Mouse (Mus musculus) right cerebral cortex, postnatal 25 days (tissue): ENCODE data around the gene Antxr2.

Source experiments
- DNase-seq: peaks from one replicate; pipeline ENCODE4 v3.0.0; 2022

Gene Antxr2

GRCm38 (mm10) chr5:97906537-97907266 lies 124.1 kb downstream of the Antxr2 start:
- no peak for DNase-seq

GRCm38 (mm10) chr5:97905856-97906255 lies 125.0 kb downstream of the Antxr2 start:
- no peak for DNase-seq

- DNase-seq = peak; percentile 48
These were observed 129.7 kb downstream of the Antxr2 start for GRCm38 (mm10) chr5:97901096-97901495.

DNA sequence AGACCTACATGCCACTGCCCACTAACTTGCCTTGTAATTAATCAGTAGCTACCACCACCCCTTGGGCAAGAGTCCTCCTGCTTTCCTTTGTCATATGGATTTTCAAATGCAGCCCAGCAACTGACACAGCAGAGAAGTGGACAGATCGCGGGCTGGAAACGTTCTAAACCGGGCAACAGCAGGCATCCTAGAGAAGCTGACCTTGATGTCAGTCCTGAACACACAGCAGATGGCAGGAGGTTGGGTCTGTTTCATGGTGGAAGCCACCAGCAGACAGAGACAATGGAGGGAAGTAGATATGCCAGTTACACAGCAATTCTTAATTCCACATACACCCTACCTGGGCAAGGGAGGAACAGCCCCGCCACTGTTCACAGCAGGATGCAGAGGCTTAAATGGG lies 131.5 kb downstream of the Antxr2 start:
- DNase-seq = no peak

- no peak for DNase-seq
These were observed 145.4 kb downstream of the Antxr2 start for GRCm38 (mm10) chr5:97885427-97885826.

DNA sequence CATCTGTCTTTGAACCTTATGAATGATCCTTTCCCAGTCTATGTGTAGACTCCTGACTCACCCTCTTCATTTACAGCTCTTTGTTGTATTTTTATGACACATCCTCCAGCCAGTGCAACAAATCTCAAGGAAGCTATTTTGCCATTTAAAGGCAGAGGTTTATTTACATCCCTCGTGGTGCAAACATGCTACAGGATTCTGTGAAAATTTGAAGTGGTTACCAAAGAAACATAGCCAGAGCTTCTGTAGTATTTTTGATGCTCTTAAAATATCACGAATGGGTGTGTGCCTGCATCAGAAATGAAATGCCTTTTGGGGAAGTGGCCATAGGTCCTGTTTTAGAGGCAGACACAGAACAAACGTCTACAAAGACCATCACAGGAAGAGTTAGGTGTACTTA lies 146.7 kb downstream of the Antxr2 start:
- DNase-seq = no peak

GRCm38 (mm10) chr5:97881421-97881820 lies 149.4 kb downstream of the Antxr2 start:
- DNase-seq = no peak

DNA sequence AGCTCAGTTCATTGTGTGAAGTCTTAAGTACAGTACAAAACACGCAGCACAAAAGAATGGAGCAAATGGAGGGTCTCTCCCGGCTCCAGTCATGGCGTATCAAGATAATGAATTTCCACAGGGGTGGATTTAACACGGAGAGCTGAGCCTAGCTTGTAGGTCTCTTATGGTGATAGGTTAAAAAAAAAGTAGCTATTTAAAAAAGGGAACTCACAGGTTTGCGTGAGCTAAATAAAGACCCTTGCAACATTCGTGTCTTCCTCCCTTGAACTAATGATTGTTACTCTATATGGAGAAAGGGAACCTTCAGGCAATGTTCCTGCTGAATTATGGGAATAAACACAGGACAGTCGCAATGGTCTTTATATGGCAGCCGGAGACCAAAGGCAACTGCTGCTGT lies 150.7 kb downstream of the Antxr2 start:
- DNase-seq = no peak

DNA sequence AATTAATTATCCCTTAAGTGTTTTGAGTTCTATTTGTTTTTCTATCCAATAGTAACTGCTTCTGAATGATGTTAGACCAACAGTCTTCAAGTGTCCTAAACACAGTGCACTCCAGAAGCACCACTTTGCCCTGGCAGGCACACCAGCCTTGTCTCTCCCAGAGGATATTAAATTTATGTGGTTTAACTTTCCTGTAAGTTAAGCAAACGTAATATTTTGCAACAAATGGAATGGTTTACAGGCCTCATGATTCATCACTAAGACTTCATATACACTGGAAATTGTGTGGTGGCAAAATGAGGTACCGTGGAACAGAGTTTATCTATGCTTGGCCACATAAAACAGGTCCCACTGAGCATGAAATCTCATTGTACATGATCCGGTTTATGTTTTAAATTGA lies 152.0 kb downstream of the Antxr2 start:
- no peak for DNase-seq

- no peak for DNase-seq
These were observed 152.5 kb downstream of the Antxr2 start for GRCm38 (mm10) chr5:97878215-97878794.

- no peak for DNase-seq
These were observed 153.9 kb downstream of the Antxr2 start for GRCm38 (mm10) chr5:97876895-97877294.

DNA sequence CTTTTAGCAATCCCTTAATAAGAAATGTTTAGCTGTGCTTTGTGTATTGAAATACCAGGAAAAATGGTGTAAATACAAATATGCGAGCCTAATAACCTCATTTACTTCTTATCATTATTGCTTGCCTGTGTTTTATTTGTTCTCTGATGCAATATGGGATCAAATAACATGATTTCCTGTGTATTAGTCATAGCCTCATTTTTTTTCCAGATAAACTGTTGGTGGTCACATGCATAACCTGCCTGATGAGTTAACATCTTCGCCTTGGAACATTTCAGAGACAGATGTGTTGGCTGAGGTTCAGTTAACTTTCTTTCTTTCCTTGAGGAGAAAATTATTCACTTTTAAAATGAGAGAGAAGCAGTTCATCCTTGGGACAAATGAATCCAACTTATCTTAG lies 162.9 kb downstream of the Antxr2 start:
- no peak for DNase-seq

DNA sequence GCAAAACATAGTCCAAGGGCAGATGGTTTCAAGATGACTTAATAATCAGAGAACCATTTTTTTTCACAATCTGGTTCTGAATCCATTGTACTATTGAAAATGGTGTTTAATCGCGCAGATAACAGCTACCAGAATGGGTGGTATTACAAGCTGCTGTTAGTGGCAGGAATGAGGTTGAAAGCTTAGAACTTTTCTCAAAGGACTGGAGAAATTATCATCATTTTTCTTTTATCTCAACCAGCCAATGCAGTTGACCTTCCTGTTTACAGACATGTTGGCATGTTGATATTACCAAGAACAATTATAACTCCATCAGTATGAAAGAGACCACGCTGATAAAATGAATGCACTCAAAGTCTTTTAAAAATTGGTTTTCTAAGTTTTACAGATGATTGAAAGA lies 163.9 kb downstream of the Antxr2 start:
- no peak for DNase-seq

GRCm38 (mm10) chr5:97857101-97857500 lies 173.7 kb downstream of the Antxr2 start:
- DNase-seq = no peak

GRCm38 (mm10) chr5:97851981-97852748 lies 178.7 kb downstream of the Antxr2 start:
- DNase-seq = no peak

- DNase-seq = no peak
These were observed 183.5 kb downstream of the Antxr2 start for GRCm38 (mm10) chr5:97847204-97847895.

GRCm38 (mm10) chr5:97846503-97846902 lies 184.3 kb downstream of the Antxr2 start:
- no peak for DNase-seq

- no peak for DNase-seq
These were observed 188.8 kb downstream of the Antxr2 start for GRCm38 (mm10) chr5:97842016-97842415.

GRCm38 (mm10) chr5:97839924-97840279 lies 190.9 kb downstream of the Antxr2 start:
- DNase-seq = no peak

DNA sequence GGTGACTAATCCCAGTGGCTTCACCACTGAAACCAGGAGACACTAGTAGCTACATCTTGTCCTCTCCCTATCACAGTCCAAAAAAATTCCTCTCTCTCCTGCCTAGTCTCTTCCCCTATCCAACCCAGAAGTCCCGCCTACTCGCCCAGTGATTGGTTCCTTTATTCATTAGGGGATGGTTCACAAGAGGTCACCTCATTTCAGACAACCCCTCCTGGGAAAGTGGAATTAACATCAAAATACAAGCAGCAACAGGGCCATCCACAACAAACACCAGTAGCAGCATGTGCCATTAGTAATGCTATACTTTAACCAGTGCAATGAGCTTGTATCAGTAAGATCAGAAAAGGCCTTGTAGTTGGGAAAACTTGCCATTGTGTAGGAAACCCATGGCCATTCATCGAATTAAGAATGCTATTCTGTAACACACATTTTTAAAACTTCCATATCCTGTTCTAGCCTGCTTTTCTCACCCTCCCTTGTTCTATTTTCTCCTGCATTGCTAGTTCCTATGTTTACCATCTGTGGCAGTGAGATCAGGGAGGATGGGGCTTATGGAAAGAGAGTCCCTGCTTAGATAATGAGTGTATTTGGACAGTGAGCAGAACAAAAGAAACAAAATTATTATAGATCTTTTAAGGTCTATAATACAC lies 191.4 kb downstream of the Antxr2 start:
- no peak for DNase-seq

GRCm38 (mm10) chr5:97837333-97837732 lies 193.5 kb downstream of the Antxr2 start:
- DNase-seq = no peak

GRCm38 (mm10) chr5:97835418-97835817 lies 195.4 kb downstream of the Antxr2 start:
- DNase-seq = no peak

GRCm38 (mm10) chr5:97834770-97835169 lies 196.1 kb downstream of the Antxr2 start:
- no peak for DNase-seq
